Mouse (Mus musculus): ENCODE results near the gene A830031A19Rik.

DNA sequence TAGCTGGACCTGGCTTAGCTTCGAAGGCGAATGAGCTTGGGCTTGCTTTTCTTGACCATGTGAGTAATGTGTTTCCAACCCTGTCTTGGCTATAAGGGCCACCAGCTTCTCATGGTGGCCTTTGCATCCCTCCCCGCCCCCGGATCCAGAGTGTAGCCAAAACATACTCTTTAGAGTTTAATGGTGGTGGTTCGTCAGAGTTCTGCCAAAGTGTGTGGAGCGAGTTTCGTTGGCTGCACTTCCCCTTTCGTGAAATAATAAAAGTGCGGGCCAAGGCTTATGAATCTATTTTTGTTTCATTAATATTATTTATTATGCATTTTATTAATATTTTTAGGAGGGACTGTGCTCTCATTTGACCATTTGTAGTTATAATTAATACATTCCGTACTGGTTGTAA lies 24.4 kb upstream of the A830031A19Rik start:
- TF ChIP-seq CTCF (IDR thresholded peaks at IDR 0.05; ENCODE audit: extremely low read depth, insufficient read length, insufficient replicate concordance, low read depth, low read length) (no peak), POLR2A (IDR thresholded peaks at IDR 0.05; ENCODE audit: low read depth, low read length) (no peak)
